Mouse (Mus musculus) forebrain, embryonic 11.5 days (tissue): ENCODE results near the gene Amotl1. TPM values are rescaled to one million over a fixed set of nuclear protein-coding genes. Genes with fewer than 3 reads are reported as not detected.

ENCODE experiments used
- ATAC-seq: fragments of 200-750 bp; cut with Nextera tagmentation; replicated peaks from 2 replicates; pipeline ENCODE4 v1.8.0; 2017; ENCODE audit warnings: moderate TSS enrichment; ENCODE audit not compliant: low FRiP score
- DNase-seq: peaks from one replicate; pipeline ENCODE4 v3.0.0-alpha.2; 2017; ENCODE audit warnings: low spot score
- H3K27ac ChIP-seq: fragments of 300-500 bp; sonication (generic); 2 replicates; pipeline ENCODE4 v1.5.1; 2014; ENCODE audit warnings: low read depth, low read length
- H3K27me3 ChIP-seq: fragments of 300-500 bp; sonication (generic); 2 replicates; pipeline ENCODE4 v1.6.1; 2014; ENCODE audit warnings: mild to moderate bottlenecking, low read length, mixed read lengths; ENCODE audit not compliant: control insufficient read depth, insufficient read depth
- H3K36me3 ChIP-seq: fragments of 300-500 bp; sonication (generic); 2 replicates; pipeline ENCODE4 v1.6.1; 2014; ENCODE audit warnings: mild to moderate bottlenecking, low read length, moderate library complexity, mixed read lengths; ENCODE audit not compliant: control insufficient read depth, insufficient read depth
- H3K4me1 ChIP-seq: fragments of 300-500 bp; sonication (generic); replicated peaks from 2 replicates; pipeline ENCODE4 v1.6.1; 2014; ENCODE audit warnings: low read length, mixed read lengths; ENCODE audit not compliant: control insufficient read depth, insufficient read depth
- H3K4me2 ChIP-seq: fragments of 300-500 bp; sonication (generic); 2 replicates; pipeline ENCODE4 v1.6.1; 2014; ENCODE audit warnings: low read depth, mild to moderate bottlenecking, low read length, moderate library complexity, mixed read lengths; ENCODE audit not compliant: severe bottlenecking
- H3K4me3 ChIP-seq: fragments of 300-500 bp; sonication (generic); 2 replicates; pipeline ENCODE4 v1.5.1; 2014; ENCODE audit warnings: low read depth, low read length
- H3K9ac ChIP-seq: fragments of 300-500 bp; sonication (generic); 2 replicates; pipeline ENCODE4 v1.6.1; 2014; ENCODE audit warnings: low read length
- H3K9me3 ChIP-seq: fragments of 300-500 bp; sonication (generic); 2 replicates; pipeline ENCODE4 v1.6.1; 2016; ENCODE audit warnings: low read length, mixed read lengths; ENCODE audit not compliant: control insufficient read depth
- WGBS: fragments of 180-500 bp; shearing (Covaris S2); extraction: QIAGEN DNeasy Blood & Tissue Kit; methylation state at CpG from one replicate; pipeline ENCODE4 v1.1.7; 2014; 5-methylcytosine and 5-hydroxymethylcytosine counted together
- polyA plus RNA-seq: library from polyadenylated mRNA; unstranded; fragments of >200 nt; fragmentation: Nextera tagmentation; extraction: Ambion mirVana; gene quantifications from 2 replicates; pipeline ENCODE4 v1.2.1, GENCODE M21; 2014

The Amotl1 gene
- polyA plus RNA-seq, 1 experiment from 2014 or later = 19.4 TPM

DNA sequence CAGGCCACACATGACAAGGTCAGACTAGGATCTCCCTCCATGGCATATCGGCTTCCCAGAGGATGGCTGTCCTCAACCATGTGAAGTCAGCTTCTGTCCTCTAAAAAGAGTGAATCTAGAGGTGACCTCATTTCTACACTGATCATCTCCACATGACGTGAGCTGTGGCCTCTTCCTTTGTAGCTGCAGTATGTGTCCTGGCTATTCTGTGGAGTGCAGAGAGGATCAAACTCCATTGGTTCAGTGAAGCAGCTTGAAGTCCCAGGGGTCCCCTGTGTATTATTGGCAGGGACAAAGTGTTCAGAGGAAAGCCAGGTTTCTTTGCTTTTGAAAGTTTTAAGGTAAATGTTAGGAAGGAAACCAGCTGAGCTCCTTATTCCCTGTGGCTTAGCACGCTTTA lies 126.8 kb downstream of the Amotl1 start:
- Histone ChIP-seq H3K9ac (no peak overlapping the region), H3K4me3 (no peak overlapping the region), H3K27me3 (no peaks in the 10 kb centered on the region), H3K4me1 (no peaks in the 10 kb centered on the region), H3K36me3 (no peaks in the 10 kb centered on the region), H3K9me3 (no peaks in the 10 kb centered on the region), H3K27ac (no peak overlapping the region), H3K4me2 (no peak overlapping the region)
- no peak for ATAC-seq
- WGBS = 83% methylated on average over 3 of the region's 3 CpGs
- no peak for DNase-seq

DNA sequence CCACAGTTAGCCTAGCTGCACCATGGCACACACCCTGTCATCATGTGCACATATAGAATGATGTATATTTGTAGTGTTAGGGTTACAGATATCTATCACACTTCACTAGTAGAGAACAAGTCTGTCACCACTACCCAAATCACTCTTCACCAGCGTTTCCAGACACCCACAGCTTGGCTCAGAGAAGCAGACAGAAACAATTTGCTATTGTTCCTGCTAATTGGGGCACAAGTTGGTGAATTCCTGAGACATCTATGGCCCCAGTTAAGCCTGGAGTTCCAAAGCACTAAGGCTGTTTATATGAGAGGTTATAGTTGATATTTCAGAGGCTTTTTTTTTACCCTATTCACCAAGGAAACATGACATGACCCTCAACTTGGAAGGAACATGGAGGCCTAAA lies 127.6 kb downstream of the Amotl1 start:
- DNase-seq (no peak), ATAC-seq (no peak)
- Histone ChIP-seq H3K36me3 (no peaks in the 10 kb centered on the region), H3K4me3 (no peak overlapping the region), H3K9ac (no peak overlapping the region), H3K4me2 (no peak overlapping the region), H3K27ac (no peak overlapping the region), H3K9me3 (no peaks in the 10 kb centered on the region), H3K4me1 (no peaks in the 10 kb centered on the region), H3K27me3 (no peaks in the 10 kb centered on the region)
- WGBS = 26% methylated on average over 1 of the region's 1 CpGs

DNA sequence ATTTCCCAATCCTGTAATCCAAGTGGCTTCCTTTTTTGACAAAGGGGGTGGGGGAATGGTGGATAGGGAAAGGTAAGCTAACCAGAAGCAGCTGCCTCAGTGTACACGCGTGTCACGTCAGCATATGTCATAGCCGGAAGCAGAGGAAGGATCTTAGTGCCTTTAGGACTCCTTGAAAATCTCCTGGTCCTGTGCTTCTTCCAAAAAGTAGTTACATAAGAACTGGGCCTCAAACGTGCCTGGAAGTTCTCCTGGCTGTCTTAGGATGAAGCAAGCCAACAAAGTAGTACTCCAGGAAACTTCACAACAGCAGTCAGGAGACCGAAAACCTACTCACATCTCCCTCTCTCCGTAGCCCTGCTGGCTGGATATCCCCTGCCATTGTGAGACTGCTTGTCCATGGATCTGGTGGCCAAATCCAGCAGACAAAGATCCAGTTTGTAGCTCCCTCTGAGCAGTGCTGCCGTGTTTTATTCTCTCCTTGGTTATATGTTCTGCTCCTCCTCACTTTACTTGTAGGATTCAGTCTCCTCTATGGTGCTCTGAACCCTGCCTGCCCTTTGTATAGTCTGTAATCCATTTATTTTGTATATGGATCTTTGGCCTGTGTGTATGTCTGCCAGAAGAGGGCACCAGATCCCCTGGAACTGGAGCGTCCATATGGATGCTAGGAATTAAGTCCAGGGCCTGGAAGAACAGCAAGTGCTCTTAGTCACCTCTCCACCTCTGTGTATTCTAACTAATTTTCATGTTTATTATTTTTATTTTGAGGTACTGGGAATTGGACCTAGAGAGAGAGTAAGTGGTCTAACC lies 132.0 kb downstream of the Amotl1 start:
- WGBS = 77% methylated on average over 9 of the region's 9 CpGs
- ATAC-seq = peak; percentile 70; the same call in 1 of the 2 replicates

DNA sequence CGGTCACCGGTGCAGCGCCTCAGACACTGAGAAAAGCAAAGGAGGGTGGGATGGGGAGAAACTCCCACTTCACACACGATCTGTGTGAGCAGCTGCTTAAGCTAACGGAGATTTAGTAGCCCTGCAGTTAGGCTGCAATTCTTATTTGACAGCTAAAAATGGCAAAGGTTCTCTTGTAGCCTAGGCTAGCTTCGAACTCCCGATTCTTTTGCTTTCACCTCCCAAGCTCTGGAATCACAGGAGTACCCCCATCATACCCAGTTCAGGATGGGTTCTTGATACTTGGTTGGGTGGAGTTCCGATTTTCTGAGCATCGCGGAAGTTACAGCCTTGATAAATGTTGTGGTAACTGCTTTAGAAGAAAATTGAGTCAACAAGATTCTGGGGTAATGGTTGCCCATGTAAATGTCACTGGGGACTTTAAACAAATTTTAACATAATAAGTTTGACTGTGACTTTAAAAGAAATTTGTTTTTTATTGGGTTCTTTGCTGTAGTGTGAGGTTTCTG lies 143.9 kb downstream of the Amotl1 start:
- DNase-seq (no peak), ATAC-seq (no peak)
- Histone ChIP-seq H3K9me3 (no peaks in the 10 kb centered on the region), H3K4me3 (peak overlapping the region; percentile 72), H3K4me1 (0 out of 2 replicates have a peak, but pooled peaks cover 3% of the 10 kb centered on the region), H3K27me3 (no peaks in the 10 kb centered on the region), H3K36me3 (peaks cover under 1% of the 10 kb centered on the region; the same call in 1 of the 2 replicates), H3K4me2 (peak overlapping the region; percentile 65), H3K9ac (peak overlapping the region; percentile 82), H3K27ac (no peak overlapping the region)
- WGBS = 7% methylated on average over 10 of the region's 10 CpGs

More for the DNA sequence above, 132.0 kb downstream of the Amotl1 start:
- Histone ChIP-seq H3K4me3 (no peak overlapping the region), H3K4me1 (no peaks in the 10 kb centered on the region), H3K9ac (no peak overlapping the region), H3K27ac (no peak overlapping the region), H3K27me3 (no peaks in the 10 kb centered on the region), H3K9me3 (no peaks in the 10 kb centered on the region), H3K36me3 (peaks cover 6% of the 10 kb centered on the region), H3K4me2 (no peak overlapping the region)
- DNase-seq = peak; percentile 64

DNA sequence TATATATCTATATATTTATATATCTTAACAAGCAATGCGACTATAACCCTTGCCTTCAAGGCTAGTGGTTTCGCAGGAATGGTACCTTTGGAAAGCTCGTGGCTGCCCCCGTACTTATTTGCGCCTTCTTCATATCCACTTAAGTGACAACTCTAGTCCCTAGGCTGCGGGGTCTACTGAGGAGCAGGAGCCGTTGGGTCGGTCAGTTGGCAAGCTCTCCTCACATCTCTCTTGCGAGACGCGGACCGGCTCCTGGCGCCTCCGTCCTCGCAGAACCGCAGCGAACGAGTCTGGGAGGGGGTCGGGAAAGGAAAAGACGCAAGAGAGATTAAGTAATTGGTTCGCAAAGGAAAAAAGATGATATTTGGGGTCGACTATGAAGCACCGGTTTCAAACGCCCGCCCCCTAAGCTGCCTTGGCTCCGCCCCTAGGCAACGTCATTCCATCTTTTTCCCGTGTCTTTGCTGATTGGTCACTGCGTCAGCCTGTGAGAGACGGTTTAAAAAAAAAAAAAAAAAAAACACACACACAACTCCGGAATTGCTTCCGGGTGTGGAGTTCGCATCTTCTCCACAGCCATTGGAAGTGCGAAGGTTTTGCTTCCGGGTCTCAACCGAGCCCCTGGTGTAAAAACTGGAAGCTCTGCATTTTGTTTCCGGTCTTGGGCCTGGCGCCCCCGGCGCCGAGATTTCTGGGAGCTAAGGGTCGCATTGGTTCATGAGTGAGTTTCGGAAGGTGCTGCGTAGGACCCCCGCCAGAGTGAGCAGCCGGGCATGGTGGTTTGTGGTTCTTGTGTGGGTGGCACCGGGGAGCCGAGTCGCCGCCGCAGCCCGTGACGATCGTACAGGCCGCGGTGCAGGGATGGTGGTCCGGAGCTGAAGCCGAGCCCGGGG lies 144.6 kb downstream of the Amotl1 start, which contains the start of the genes Kdm4d and Cwc15:
TSS of gene Kdm4d (minus strand) at position 460 of the 893 bp plus-strand sequence.
TSS of gene Cwc15 (plus strand) at position 595 of the 893 bp plus-strand sequence.
- Histone ChIP-seq H3K9ac (peak within 1 kb of the TSS; percentile 82), H3K4me3 (peak within 1 kb of the TSS; percentile 72), H3K4me1 (0 out of 2 replicates have a peak, but pooled peaks cover 3% of the 10 kb centered on the region), H3K27ac (no peak within 1 kb of the TSS), H3K36me3 (no peaks in the 10 kb centered on the region; the same call in 1 of the 2 replicates), H3K27me3 (no peaks in the 10 kb centered on the region), H3K9me3 (no peaks in the 10 kb centered on the region), H3K4me2 (peak within 1 kb of the TSS; percentile 65)
- WGBS = under 1% methylated on average over 59 of the region's 59 CpGs
- peak; percentile 99 for ATAC-seq
- DNase-seq = peak; percentile 92

DNA sequence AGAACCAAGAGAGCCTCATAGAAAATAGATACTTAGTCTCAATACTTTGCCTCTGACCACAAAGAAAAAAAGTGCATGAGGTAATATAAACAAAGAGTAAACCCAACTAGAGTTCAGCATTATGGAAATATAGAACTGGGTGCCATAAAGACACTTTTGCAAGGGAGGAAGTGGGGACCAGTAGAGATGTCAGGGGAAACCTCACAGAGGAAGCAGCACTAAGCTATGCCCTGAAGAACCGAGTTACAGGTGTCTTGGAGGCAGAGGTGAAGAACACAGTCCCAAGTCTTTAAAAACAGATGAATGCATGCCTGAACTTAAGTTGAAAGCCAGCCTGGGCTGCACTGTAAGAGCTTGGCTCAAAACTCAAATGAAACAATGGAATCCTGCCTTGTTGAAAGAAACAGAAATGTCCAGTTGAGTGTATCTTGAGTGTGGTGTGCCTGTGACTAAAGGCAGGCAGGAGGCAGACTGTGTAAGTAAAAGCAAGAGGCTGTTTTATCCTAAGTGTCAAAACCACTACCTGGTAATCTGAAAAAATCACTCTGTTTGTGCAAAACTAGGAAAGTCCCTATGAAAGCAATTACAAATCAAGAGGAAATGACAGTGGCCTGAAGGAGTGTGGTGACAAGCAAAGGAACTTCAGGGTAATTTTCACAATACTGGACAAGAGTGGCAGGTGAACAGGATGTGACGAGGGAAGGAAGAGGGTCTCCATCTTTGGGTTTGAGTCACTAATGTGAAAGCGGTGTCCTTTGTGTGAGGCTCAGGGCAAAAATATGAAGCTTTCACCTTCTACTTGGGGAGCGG lies 145.8 kb downstream of the Amotl1 start:
- Histone ChIP-seq H3K27ac (no peak overlapping the region), H3K4me3 (peak overlapping the region; percentile 72; the same call in 1 of the 2 replicates), H3K9ac (no peak overlapping the region), H3K27me3 (no peaks in the 10 kb centered on the region), H3K4me2 (peak overlapping the region; percentile 59), H3K9me3 (no peaks in the 10 kb centered on the region), H3K4me1 (0 out of 2 replicates have a peak, but pooled peaks cover 3% of the 10 kb centered on the region), H3K36me3 (no peaks in the 10 kb centered on the region)
- ATAC-seq = no peak
- no peak for DNase-seq
- WGBS = 79% methylated on average over 4 of the region's 4 CpGs
